Mouse (Mus musculus): ENCODE measurements around the gene Ddb2.
A peak's percentile ranks its signal among the peaks of the same experiment; 100 is the strongest.

The Ddb2 gene

GRCm38 (mm10) chr2:91187431-91187830, 49.4 kb downstream of the Ddb2 start:
- DNase-seq (ENCODE audit: low read depth), result peak; percentile 90

GRCm38 (mm10) chr2:91186208-91186607, 50.6 kb downstream of the Ddb2 start:
- DNase-seq (ENCODE audit: low read depth), result no peak

GRCm38 (mm10) chr2:91183711-91184405, 52.9 kb downstream of the Ddb2 start, which contains the start of gene Madd:
Madd (minus strand) TSS chr2:91183837.
- peak; percentile 95 for DNase-seq (ENCODE audit: low read depth)

GRCm38 (mm10) chr2:91183148-91183513, 53.7 kb downstream of the Ddb2 start:
- DNase-seq (ENCODE audit: low read depth), result peak; percentile 99

GRCm38 (mm10) chr2:91182405-91183147, 54.2 kb downstream of the Ddb2 start:
- peak; percentile 38 for DNase-seq (ENCODE audit: low read depth)

GRCm38 (mm10) chr2:91182016-91182404, 54.8 kb downstream of the Ddb2 start:
- peak; percentile 74 for DNase-seq (ENCODE audit: low read depth)

GRCm38 (mm10) chr2:91180706-91181105, 56.1 kb downstream of the Ddb2 start:
- DNase-seq (ENCODE audit: low read depth), result no peak

- no peak for DNase-seq (ENCODE audit: low read depth)
Measured at GRCm38 (mm10) chr2:91179825-91180224, 57.0 kb downstream of the Ddb2 start.

- DNase-seq (ENCODE audit: low read depth), result no peak
Measured at GRCm38 (mm10) chr2:91176234-91176633, 60.5 kb downstream of the Ddb2 start.

- no peak for DNase-seq (ENCODE audit: low read depth)
Measured at GRCm38 (mm10) chr2:91175490-91175889, 61.3 kb downstream of the Ddb2 start.

- no peak for DNase-seq (ENCODE audit: low read depth)
Measured at GRCm38 (mm10) chr2:91169587-91170322, 67.0 kb downstream of the Ddb2 start.

- DNase-seq (ENCODE audit: low read depth), result no peak
Measured at GRCm38 (mm10) chr2:91167629-91168028, 69.2 kb downstream of the Ddb2 start.

GRCm38 (mm10) chr2:91164991-91165390, 71.8 kb downstream of the Ddb2 start:
- DNase-seq (ENCODE audit: low read depth), result no peak

- DNase-seq (ENCODE audit: low read depth), result no peak
Measured at GRCm38 (mm10) chr2:91163532-91163931, 73.2 kb downstream of the Ddb2 start.

GRCm38 (mm10) chr2:91162952-91163351, 73.8 kb downstream of the Ddb2 start:
- no peak for DNase-seq (ENCODE audit: low read depth)

All from 416B (cell line).